Mouse (Mus musculus) lung, embryonic 15.5 days (tissue): ENCODE measurements around the gene Dusp1. TPM values are rescaled to one million over a fixed set of nuclear protein-coding genes. Genes with fewer than 3 reads are reported as not detected.

Experiments used
- ATAC-seq: fragments of 200-750 bp; cut with Nextera tagmentation; 2 replicates; pipeline ENCODE4 v1.8.0; 2017; ENCODE audit warnings: moderate number of reproducible peaks, borderline replicate concordance; ENCODE audit not compliant: low FRiP score, low TSS enrichment; ENCODE audit errors: extremely low read depth
- H3K27ac ChIP-seq: fragments of 300-500 bp; sonication (generic); 2 replicates; pipeline ENCODE4 v1.5.1; 2015; ENCODE audit warnings: moderate library complexity, mild to moderate bottlenecking, inconsistent platforms
- H3K27me3 ChIP-seq: fragments of 300-500 bp; sonication (generic); 2 replicates; pipeline ENCODE4 v1.6.1; 2015; ENCODE audit warnings: inconsistent platforms
- H3K36me3 ChIP-seq: fragments of 300-500 bp; sonication (generic); 2 replicates; pipeline ENCODE4 v1.6.1; 2015; ENCODE audit warnings: inconsistent platforms
- H3K4me1 ChIP-seq: fragments of 300-500 bp; sonication (generic); 2 replicates; pipeline ENCODE4 v1.6.1; 2015; ENCODE audit warnings: inconsistent platforms
- H3K4me2 ChIP-seq: fragments of 300-500 bp; sonication (generic); 2 replicates; pipeline ENCODE4 v1.6.1; 2015; ENCODE audit warnings: inconsistent platforms, mild to moderate bottlenecking, moderate library complexity
- H3K4me3 ChIP-seq: fragments of 300-500 bp; sonication (generic); 2 replicates; pipeline ENCODE4 v1.5.1; 2015; ENCODE audit warnings: mild to moderate bottlenecking, inconsistent platforms
- H3K9ac ChIP-seq: fragments of 300-500 bp; sonication (generic); 2 replicates; pipeline ENCODE4 v1.6.1; 2015; ENCODE audit warnings: inconsistent platforms
- H3K9me3 ChIP-seq: fragments of 300-500 bp; sonication (generic); 2 replicates; pipeline ENCODE4 v1.6.1; 2016; ENCODE audit warnings: inconsistent platforms
- WGBS: fragments of 180-500 bp; shearing (Covaris S2); methylation state at CpG from one replicate; pipeline ENCODE4 v1.1.7; 2015; 5-methylcytosine and 5-hydroxymethylcytosine counted together
- polyA plus RNA-seq: library from polyadenylated mRNA; unstranded; fragments of >200 nt; fragmentation: Nextera tagmentation; extraction: Ambion mirVana; gene quantifications from 2 replicates; pipeline ENCODE4 v1.2.1, GENCODE M21; 2015

Gene Dusp1
- polyA plus RNA-seq, 1 experiment from 2014 or later: 25.9 TPM

GRCm38 (mm10) chr17:26598845-26599244 is 36.9 kb upstream of the Dusp1 start:
- Histone ChIP-seq H3K27me3 (no peaks in the 10 kb centered on the region), H3K4me2 (no peak overlapping the region), H3K9ac (no peak overlapping the region), H3K9me3 (no peaks in the 10 kb centered on the region), H3K4me1 (peaks cover 53% of the 10 kb centered on the region), H3K27ac (no peak overlapping the region), H3K36me3 (no peaks in the 10 kb centered on the region), H3K4me3 (no peak overlapping the region)
- 82% methylated on average over 5 of the region's 5 CpGs for WGBS
- ATAC-seq: no peak

- Histone ChIP-seq H3K27ac (peak overlapping the region; percentile 68; the same call in 1 of the 2 replicates), H3K36me3 (no peaks in the 10 kb centered on the region), H3K4me2 (no peak overlapping the region), H3K4me3 (no peak overlapping the region), H3K27me3 (no peaks in the 10 kb centered on the region), H3K9ac (no peak overlapping the region), H3K9me3 (no peaks in the 10 kb centered on the region), H3K4me1 (peaks cover 42% of the 10 kb centered on the region)
- 74% methylated on average over 6 of the region's 6 CpGs for WGBS
- no peak for ATAC-seq
These were observed 35.0 kb upstream of the Dusp1 start for GRCm38 (mm10) chr17:26596856-26597481.

GRCm38 (mm10) chr17:26596168-26596658 is 34.3 kb upstream of the Dusp1 start:
- no peak overlapping the region for H3K4me3 ChIP-seq
- WGBS: 53% methylated on average over 7 of the region's 7 CpGs
- H3K4me2 ChIP-seq: no peak overlapping the region
- no peaks in the 10 kb centered on the region for H3K9me3 ChIP-seq
- peak overlapping the region; percentile 68 for H3K27ac ChIP-seq
- 0 out of 2 replicates have a peak, but pooled peaks have one; percentile 12 for ATAC-seq
- no peaks in the 10 kb centered on the region for H3K27me3 ChIP-seq
- H3K9ac ChIP-seq: no peak overlapping the region
- H3K4me1 ChIP-seq: peaks cover 34% of the 10 kb centered on the region
- H3K36me3 ChIP-seq: no peaks in the 10 kb centered on the region

GRCm38 (mm10) chr17:26595448-26596167 is 33.7 kb upstream of the Dusp1 start:
- ATAC-seq: no peak
- Histone ChIP-seq H3K4me3 (no peak overlapping the region), H3K4me1 (peaks cover 28% of the 10 kb centered on the region), H3K9ac (no peak overlapping the region), H3K4me2 (no peak overlapping the region), H3K36me3 (no peaks in the 10 kb centered on the region), H3K27me3 (no peaks in the 10 kb centered on the region), H3K27ac (peak overlapping the region; percentile 68), H3K9me3 (no peaks in the 10 kb centered on the region)
- 45% methylated on average over 7 of the region's 7 CpGs for WGBS

- ATAC-seq: no peak
- Histone ChIP-seq H3K4me3 (no peak overlapping the region), H3K36me3 (no peaks in the 10 kb centered on the region), H3K4me1 (peaks cover 27% of the 10 kb centered on the region), H3K9ac (no peak overlapping the region), H3K4me2 (no peak overlapping the region), H3K27me3 (no peaks in the 10 kb centered on the region), H3K9me3 (no peaks in the 10 kb centered on the region), H3K27ac (peak overlapping the region; percentile 68)
- 63% methylated on average over 7 of the region's 7 CpGs for WGBS
These were observed 33.0 kb upstream of the Dusp1 start for GRCm38 (mm10) chr17:26594958-26595357.

- no peak overlapping the region for H3K9ac ChIP-seq
- no peaks in the 10 kb centered on the region for H3K9me3 ChIP-seq
- peaks cover 27% of the 10 kb centered on the region for H3K4me1 ChIP-seq
- H3K4me3 ChIP-seq: no peak overlapping the region
- 85% methylated on average over 7 of the region's 7 CpGs for WGBS
- no peak overlapping the region for H3K27ac ChIP-seq
- H3K27me3 ChIP-seq: no peaks in the 10 kb centered on the region
- no peak overlapping the region for H3K4me2 ChIP-seq
- no peak for ATAC-seq
- 0 out of 2 replicates have a peak, but pooled peaks cover 3% of the 10 kb centered on the region for H3K36me3 ChIP-seq
These were observed 32.2 kb upstream of the Dusp1 start for GRCm38 (mm10) chr17:26594171-26594570.

- H3K27ac ChIP-seq: no peak overlapping the region; the same call in 1 of the 2 replicates
- 0 out of 2 replicates have a peak, but pooled peaks cover 3% of the 10 kb centered on the region for H3K36me3 ChIP-seq
- no peaks in the 10 kb centered on the region for H3K27me3 ChIP-seq
- peaks cover 27% of the 10 kb centered on the region for H3K4me1 ChIP-seq
- ATAC-seq: no peak
- H3K9me3 ChIP-seq: no peaks in the 10 kb centered on the region
- no peak overlapping the region for H3K4me3 ChIP-seq
- WGBS: 90% methylated on average over 5 of the region's 5 CpGs
- H3K4me2 ChIP-seq: no peak overlapping the region
- H3K9ac ChIP-seq: no peak overlapping the region
These were observed 31.3 kb upstream of the Dusp1 start for GRCm38 (mm10) chr17:26593199-26593598.

GRCm38 (mm10) chr17:26592510-26592909 is 30.6 kb upstream of the Dusp1 start:
- Histone ChIP-seq H3K4me3 (no peak overlapping the region), H3K9ac (no peak overlapping the region), H3K4me1 (peaks cover 27% of the 10 kb centered on the region), H3K9me3 (no peaks in the 10 kb centered on the region), H3K27ac (peak overlapping the region; percentile 54), H3K27me3 (no peaks in the 10 kb centered on the region), H3K36me3 (0 out of 2 replicates have a peak, but pooled peaks cover 3% of the 10 kb centered on the region), H3K4me2 (no peak overlapping the region)
- ATAC-seq: no peak
- 85% methylated on average over 4 of the region's 4 CpGs for WGBS

GRCm38 (mm10) chr17:26587961-26588487 is 26.1 kb upstream of the Dusp1 start:
- H3K27me3 ChIP-seq: no peaks in the 10 kb centered on the region

GRCm38 (mm10) chr17:26584558-26585136 is 22.7 kb upstream of the Dusp1 start:
- peak overlapping the region; percentile 91 for H3K27ac ChIP-seq
- no peaks in the 10 kb centered on the region for H3K9me3 ChIP-seq
- ATAC-seq: peak; percentile 93
- peaks cover 2% of the 10 kb centered on the region; the same call in 1 of the 2 replicates for H3K36me3 ChIP-seq
- H3K4me2 ChIP-seq: peak overlapping the region; percentile 31
- peaks cover 41% of the 10 kb centered on the region for H3K4me1 ChIP-seq
- no peaks in the 10 kb centered on the region for H3K27me3 ChIP-seq
- no peak overlapping the region for H3K9ac ChIP-seq
- 11% methylated on average over 15 of the region's 15 CpGs for WGBS
- H3K4me3 ChIP-seq: no peak overlapping the region; the same call in 1 of the 2 replicates

More at GRCm38 (mm10) chr17:26587961-26588487, 26.1 kb upstream of the Dusp1 start:
- Histone ChIP-seq H3K4me3 (no peak overlapping the region), H3K27ac (no peak overlapping the region), H3K9ac (no peak overlapping the region), H3K4me1 (peaks cover 24% of the 10 kb centered on the region), H3K36me3 (0 out of 2 replicates have a peak, but pooled peaks cover 3% of the 10 kb centered on the region), H3K9me3 (no peaks in the 10 kb centered on the region), H3K4me2 (no peak overlapping the region)
- 75% methylated on average over 12 of the region's 12 CpGs for WGBS
- ATAC-seq: no peak

- H3K4me1 ChIP-seq: peaks cover 41% of the 10 kb centered on the region
- no peaks in the 10 kb centered on the region for H3K27me3 ChIP-seq
- 23% methylated on average over 4 of the region's 4 CpGs for WGBS
- no peak overlapping the region for H3K9ac ChIP-seq
- ATAC-seq: no peak
- peak overlapping the region; percentile 91 for H3K27ac ChIP-seq
- no peaks in the 10 kb centered on the region; the same call in 1 of the 2 replicates for H3K36me3 ChIP-seq
- H3K9me3 ChIP-seq: no peaks in the 10 kb centered on the region
- H3K4me2 ChIP-seq: peak overlapping the region; percentile 31
- H3K4me3 ChIP-seq: no peak overlapping the region
These were observed 22.1 kb upstream of the Dusp1 start for GRCm38 (mm10) chr17:26584063-26584462.
